Mouse (Mus musculus) thymus, adult 2 months (tissue): ENCODE measurements around the gene Slc22a20.

Source experiments
- CTCF ChIP-seq: fragments of 200-500 bp; IDR thresholded peaks from 2 replicates; pipeline ENCODE4 v1.5.1; 2012; ENCODE audit warnings: mild to moderate bottlenecking, control low read depth, low read length, moderate library complexity, borderline replicate concordance; ENCODE audit not compliant: control insufficient read depth, poor library complexity, insufficient read depth; ENCODE audit errors: extremely low read depth
- POLR2A ChIP-seq: fragments of 200-500 bp; IDR thresholded peaks from 2 replicates; pipeline ENCODE4 v1.6.1; 2012; ENCODE audit warnings: mild to moderate bottlenecking, low read length, control low read depth, moderate library complexity; ENCODE audit not compliant: control insufficient read depth, poor library complexity, insufficient read depth; ENCODE audit errors: extremely low read depth

GRCm38 (mm10) chr19:5986043-5986442 is at the start of gene Slc22a20:
- TF ChIP-seq POLR2A (no peak), CTCF (no peak)
